Mouse (Mus musculus) v-Abl transformed pro-B cells (cell line): ENCODE results near the gene Gm20388.
"Not testable (repeated sequence)": the region's sequence is repeated elsewhere in the genome, so short reads cannot be mapped to it uniquely, and the experiment has no call there.

Source experiments
- in situ Hi-C, 2 experiments: fragments of 400-800 bp; cut with MboI; formaldehyde crosslinking; loops; one replicate each; pipeline ENCODE4 v1.15.1; 2025; ENCODE audit not compliant: unreplicated experiment in 2 of 2

The Gm20388 gene

DNA sequence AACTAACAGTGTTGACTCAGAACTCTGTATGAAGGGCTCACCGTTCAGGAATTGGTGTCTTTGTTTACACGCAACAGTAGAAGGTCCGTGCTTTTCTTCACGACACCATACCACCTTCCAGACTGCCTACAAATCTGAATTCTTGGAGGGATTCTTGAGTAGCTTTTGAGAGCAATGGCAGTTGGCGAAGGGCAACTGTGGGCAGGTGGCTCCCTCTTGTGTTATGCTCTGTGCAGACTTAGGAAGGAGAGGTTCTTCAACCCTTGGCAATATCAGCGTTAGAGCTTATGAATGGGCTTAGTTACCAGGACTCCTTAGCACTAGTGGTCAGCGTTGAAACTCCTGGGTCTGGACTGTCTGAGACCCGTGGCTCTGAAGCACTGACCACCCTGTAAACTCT is 4081.9 kb downstream of the Gm20388 start:
- in situ Hi-C loops, result no loop called here

DNA sequence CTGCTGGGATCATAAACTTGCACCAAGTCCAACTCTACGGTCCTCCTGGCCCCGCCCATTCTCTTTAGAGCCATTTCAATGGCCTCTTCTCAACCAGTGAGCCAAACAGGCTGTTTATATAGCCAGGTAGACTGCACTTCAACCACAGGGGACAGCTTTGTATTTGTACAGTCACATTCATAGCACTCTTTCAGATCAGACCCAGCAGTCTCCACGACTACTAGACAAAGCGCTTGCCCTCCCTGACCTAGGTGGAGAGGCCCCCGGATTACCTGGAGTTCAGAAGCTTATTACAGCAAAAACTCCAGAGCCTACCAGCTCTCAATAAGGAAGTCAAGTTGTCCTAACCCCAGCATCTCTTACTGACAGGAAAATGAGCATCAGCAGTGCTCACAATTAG is 4083.0 kb downstream of the Gm20388 start:
- in situ Hi-C loops, result no loop called here

DNA sequence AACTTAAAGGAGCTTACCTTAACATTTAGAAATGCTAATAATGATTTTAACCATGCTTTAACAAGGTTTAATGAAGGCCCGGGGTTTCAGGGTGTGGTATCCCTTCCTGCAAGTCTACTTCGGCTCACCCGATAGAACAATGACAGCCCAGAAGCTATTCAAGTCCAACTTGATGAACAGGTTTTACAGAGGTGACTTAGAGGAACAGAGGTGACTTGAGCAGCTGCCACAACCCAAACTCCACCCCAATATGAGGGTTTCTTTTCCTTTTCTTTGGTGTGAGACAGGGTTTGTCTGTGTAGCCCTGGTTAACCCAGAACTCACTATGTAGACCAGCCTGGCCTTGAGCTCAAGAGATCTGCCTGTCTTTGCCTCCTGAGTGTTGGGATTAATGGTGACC is 4083.4 kb downstream of the Gm20388 start:
- in situ Hi-C loops, result no loop called here

DNA sequence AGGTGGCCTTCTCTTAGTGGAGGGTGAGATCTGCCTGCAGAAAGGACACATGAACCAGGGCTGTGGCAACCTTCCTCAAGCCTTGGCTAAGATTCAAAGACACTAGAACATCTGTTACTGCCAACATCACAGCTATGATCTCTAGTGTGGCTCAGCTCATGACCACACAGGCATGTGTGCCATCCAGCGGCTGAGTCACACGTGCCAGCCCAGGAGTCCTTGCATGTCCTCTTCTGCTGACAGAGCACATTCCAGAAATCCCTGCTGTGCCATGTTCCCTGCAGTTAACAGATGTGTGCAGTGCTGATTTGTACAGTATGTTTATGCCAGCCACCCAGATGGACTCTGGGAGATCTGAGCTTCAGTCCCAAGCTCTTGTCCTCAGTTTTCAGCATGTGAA is 4088.9 kb downstream of the Gm20388 start:
- in situ Hi-C loops, result no loop called here

DNA sequence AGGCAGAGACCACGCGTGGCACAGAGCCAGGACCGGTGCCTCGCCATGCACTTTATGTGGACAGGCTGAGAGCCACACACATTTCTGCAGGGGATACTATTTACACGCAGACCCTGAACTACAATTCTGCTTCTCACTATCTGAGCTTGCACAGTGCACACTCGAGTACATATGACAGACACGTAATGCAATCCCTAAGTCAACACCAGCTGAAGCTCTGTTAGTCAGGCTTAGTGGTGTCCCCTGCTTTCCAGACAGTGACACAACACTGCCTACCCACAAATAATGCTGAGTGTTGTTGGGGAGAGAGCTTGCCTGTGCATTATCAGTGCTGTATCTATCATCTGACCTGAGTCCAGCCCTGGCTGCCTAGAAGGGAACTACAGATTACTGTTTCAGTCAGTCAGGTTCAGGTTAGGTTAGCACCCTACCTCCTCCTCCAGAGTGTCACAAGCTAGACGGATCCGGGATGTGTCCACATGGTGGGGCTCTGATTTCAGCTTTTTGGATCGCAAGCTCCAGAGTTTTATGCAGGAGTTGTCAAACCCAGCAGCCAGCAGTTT is 4092.0 kb downstream of the Gm20388 start:
- in situ Hi-C loops, result no loop called here

DNA sequence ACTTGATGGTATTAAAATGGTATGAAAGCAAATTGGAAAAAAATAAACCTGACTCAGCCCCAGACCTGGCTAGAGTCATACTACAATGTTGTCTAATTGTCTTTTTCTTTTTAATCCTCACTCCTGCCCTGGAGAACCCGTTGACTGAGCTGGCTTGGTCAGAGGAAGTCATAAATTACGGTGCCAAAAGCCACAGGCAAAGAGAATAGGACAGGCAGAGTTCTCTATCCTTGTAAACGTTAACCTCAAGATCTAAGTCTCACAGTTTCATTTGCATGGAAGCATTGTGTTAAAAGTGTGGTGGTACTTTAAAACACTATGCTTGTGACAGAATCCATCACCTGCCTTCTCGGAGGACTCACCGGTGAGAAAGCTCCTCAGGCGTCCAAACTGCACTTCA is 4097.2 kb downstream of the Gm20388 start:
- in situ Hi-C loops, result no loop called here

DNA sequence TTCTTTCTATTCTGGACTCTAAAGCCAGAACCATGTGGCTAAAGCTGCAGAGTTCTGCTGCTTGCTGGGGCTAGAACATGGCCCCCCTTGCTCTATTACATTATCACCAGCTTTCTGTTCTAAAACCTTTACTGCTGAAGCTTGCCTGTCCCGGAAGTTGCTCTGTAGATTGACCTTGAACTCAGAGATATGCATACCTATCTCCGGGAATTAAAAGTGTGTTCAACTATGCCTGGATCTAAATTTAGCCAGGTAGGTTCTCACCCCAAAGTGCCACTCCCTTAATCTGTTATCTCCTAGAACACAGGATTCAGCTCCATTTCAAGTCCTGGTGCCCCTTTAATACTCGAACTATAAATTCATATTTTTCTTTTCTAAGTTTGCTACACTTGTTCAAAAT is 4100.9 kb downstream of the Gm20388 start:
- in situ Hi-C loops, result no loop called here

DNA sequence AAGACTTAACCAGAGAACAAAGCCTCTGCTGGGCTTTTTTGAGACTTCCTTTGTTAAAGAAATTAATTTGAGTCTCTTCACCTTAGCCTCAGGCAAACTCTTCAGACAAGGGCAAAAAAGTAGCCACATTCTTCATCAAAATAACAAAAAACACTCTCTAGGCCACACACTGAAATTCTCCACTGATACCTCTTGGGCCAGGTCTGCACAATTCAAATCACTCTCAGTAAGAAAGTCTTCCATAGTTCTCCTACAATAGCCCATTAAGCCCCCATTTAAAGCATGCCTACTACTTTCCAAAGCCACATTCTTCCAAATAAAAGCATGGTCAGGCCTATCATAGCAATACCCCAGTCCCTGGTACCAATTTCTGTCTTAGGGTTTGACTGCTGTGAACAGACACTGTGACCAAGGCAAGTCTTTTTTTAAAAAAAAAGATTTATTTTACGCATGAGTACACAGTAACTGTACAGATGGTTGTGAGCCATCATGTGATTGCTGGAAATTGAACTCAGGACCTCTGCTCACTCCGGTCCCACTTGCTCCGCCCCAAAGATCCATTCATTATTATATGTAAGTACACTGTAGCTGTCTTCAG is 4101.4 kb downstream of the Gm20388 start:
- in situ Hi-C loops, result no loop called here

DNA sequence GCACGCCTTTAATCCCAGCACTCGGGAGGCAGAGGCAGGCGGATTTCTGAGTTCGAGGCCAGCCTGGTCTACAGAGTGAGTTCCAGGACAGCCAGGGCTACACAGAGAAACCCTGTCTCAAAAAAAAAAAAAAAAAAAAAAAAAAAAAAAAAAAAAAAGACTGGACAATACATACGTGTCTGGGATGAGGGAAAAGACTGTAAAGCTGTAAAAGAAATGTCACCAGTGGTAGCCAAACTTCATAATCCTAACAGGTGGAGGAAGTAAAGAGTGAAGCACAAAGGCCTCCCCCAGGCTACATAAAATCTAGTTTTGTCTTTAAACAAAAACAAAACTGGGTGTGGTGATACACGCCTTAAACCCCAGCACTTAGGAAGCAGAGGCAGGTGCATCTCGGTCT is 4103.7 kb downstream of the Gm20388 start:
- in situ Hi-C loops, result not testable (repeated sequence)

DNA sequence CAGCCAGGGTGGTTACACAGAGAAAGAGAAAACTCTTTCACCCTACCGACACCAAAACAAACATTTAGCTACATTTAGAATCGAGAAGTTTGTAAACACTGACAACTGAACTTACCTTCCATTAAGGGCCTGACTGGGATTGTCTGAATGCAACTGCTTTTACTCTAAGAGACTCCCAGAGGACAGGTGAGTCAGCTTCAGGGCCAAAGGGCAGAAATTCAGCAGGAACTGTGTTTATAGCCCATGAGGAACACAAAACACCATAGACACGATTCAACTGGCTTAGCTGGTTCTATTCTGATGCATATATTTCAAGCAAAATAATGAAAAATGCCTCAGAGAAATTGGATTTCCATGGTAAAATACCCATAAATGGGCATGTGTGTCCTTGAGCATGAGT is 4104.1 kb downstream of the Gm20388 start:
- in situ Hi-C loops, result no loop called here

DNA sequence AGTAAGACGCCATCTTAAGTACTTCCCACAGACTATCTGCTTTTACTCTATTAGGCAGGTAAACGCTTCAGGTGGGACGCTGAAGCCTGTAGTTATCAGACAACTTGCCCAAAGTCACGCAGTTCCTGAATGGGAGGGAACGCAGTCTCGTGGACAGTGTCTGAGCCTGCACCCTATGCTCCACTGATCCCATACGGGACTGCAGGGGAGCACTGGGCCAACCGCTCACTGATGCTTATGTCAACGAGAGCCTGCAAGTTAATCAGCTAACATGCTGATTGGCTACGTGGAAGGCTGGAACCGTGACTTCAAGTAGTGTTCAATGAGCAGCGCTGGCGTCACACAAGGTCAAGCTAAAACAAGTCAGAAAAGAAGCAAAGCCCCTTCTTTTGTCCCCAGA is 4109.1 kb downstream of the Gm20388 start:
- in situ Hi-C loops, result loop anchor here in 1 of 2 experiments (10.0 kb wide), 1 partner anchor 215 kb away; the partner anchor contains the start of gene Galnt2

DNA sequence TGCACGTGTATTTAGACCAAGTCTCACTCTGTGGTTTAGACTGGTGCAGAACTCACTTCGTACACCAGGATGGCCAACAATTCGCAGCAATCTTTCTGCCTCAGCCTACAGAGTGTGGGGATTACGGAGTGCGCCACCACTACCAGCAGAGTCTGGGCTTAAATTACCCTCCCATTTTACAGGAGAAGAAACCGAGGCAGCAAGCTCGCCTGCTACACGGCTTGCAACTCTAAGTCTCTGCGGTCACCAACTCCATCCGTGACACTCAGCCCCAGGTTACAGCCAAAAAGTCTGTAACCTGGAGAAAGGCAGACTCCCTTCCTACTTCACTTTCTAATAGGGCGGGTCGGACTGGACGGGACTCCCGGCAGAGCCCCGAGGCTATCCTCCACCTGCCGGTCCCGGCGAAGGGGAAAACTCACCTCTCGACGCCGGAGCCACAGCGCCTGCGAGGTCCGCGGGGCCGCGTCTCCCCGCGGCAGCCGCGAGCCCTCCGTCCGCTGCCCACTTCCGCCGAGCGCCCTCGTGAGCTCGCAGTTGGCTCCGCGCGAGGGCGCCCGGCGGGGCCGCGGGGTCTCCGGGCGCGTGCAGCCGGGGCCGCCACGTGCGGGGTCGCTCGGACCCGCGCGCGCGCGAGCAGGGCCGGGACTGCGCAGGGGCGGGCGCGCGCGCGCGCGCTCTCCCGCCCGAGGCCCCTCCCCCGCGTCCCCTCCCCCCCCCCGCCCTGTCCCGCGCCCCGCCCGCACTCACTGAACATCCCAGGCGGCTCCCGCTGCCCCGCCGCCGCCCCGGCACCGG is 4110.0 kb downstream of the Gm20388 start:
- in situ Hi-C loops, result loop anchor here in 1 of 2 experiments (10.0 kb wide), 1 partner anchor 214 kb away; the partner anchor contains the start of gene Galnt2

DNA sequence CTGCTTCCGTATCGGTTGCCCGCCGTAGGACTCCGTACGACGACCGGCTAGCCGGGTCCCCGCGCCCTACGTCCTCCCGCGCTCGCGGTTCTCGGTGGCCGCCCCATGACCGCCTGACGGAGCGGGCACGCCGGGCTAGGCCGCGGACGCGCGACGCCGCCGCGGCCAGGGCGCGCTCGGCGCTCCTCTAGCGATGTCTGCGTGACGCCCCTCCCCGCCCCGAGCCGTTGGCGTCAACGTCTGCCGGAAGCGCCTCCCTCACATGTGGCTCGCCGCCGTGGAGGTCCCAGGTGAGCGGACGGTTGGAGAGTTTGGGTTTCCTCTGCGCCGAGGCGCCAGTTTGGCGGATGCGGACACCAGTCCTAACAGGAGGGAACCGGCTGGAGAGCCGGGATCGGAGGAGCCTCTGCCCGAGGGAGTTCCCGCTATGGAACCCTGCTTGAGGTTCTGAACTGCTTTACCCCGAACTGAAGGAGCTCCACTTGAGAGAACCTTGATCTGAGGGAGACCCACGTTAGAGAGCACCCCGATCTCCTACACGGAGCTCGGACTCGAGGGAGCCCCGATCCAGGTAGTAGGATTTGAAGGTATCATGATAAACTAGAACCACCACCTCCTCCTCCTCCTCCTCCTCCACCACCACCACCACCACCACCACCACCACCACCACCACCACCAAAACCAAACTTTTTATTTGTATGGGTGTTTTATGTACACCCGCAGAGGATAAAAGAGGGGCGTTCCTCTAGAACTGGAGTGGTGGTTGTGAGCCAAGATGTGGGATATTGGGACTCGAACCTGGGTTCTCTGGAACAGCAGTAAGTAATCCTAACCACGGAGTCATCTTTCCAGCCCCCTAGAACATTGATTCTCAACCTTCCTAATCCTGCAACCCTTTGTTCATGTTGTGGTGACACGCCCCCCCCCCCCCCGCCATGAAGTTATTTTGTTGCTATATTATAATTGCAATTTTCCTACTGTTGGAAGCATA is 4110.9 kb downstream of the Gm20388 start, which contains the start of the genes Taf5l and Urb2:
Taf5l (minus strand) TSS at position 161 of the 991 bp plus-strand sequence.
Urb2 (plus strand) TSS at position 272 of the 991 bp plus-strand sequence.
- in situ Hi-C loops, result loop anchor here in 1 of 2 experiments (10.0 kb wide), 1 partner anchor 213 kb away; the partner anchor contains the start of gene Galnt2

DNA sequence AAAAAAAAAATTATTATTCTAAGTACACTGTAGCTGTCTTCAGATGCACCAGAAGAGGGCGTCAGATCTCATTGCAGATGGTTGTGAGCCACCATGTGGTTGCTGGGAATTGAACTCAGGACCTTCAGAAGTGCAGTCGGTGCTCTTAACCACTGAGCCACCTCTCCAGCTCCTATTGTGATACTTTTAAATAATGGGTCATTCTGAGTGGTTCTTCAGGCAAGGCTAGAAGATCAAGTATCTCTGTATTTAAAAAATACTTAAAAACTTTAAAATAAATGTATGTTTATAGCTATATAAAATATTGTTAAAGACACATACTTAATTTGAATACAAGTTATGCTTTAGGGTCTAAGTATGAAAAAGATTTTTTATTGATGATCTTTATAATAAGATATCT is 4115.6 kb downstream of the Gm20388 start:
- in situ Hi-C loops, result loop anchor here in 1 of 2 experiments (10.0 kb wide), 1 partner anchor 209 kb away; the partner anchor contains the start of gene Galnt2

DNA sequence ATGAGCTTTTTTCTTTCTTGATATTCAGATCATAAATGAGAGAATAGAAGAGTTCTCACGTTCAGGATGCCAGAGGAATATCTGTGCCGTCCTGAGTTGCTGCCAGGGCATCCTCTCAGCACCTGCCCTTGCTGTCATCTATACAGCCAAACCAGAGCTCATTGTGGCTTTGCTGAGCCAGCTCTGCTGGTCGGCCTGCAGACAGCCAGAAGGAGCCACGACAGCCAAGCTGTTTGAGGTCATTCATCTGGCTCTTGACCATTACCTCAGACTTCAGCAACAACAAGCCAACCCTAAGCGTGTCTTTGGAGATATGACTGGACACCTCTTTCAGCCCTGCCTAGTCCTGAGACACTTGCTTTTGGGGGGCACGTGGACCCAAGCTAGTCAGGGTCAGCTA is 4117.2 kb downstream of the Gm20388 start:
- in situ Hi-C loops, result loop anchor here in 1 of 2 experiments (10.0 kb wide), 1 partner anchor 207 kb away; the partner anchor contains the start of gene Galnt2

DNA sequence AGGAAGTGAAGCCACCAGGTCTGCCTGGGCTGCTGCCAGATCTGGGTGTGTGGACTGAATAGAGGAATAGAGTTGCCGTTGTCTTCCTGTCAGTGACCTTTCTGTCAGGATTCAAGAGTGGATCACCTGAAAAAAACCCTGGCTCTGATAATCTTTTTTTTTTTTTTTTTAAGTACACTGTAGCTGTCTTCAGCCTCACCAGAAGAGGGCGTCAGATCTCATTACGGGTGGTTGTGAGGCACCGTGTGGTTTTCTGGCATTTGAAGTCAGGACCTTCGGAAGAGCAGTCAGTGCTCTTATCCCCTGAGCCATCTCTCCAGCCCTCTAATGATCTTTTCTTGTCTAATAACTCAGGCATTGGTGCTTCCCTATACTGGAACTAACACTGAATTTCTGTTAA is 4122.8 kb downstream of the Gm20388 start:
- in situ Hi-C loops, result no loop called here

DNA sequence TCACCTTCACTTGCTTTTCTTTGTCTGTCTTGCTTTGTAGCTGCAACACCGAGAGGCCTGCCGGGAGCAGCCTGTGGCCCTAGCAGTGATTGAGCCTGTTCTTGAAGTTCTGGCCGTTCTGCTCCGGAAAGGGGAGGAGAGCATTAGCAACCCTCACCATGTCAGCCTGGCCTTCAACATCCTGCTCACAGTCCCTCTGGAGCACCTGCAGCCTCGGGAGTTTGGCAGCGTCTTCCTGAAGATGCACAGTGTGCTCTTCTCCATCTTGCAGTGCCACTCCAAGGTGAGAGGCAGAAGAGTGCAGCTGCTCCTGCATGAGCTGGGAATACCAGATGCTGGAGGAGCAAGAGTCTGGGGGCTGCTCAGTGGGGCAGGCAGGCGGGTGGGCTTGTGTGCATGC is 4127.5 kb downstream of the Gm20388 start:
- in situ Hi-C loops, result no loop called here

DNA sequence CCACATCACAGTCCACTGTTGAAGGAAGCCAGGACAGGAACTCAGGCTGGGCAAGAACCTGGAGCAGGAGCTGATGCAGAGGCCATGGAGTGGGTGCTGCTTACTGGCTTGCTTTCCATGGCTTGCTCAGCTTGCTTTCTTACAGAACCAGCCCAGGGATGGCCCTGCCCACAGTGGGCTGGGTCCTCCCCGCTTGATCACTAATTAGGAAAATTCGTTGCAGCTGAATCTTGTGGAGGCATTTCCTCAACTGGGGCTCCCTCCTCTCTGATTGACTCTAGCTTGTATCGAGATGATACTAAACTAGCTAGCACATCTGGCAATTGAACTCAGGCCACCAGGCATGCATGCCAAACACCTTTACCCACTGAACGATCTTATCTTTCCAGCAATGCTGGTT is 4128.7 kb downstream of the Gm20388 start:
- in situ Hi-C loops, result no loop called here

DNA sequence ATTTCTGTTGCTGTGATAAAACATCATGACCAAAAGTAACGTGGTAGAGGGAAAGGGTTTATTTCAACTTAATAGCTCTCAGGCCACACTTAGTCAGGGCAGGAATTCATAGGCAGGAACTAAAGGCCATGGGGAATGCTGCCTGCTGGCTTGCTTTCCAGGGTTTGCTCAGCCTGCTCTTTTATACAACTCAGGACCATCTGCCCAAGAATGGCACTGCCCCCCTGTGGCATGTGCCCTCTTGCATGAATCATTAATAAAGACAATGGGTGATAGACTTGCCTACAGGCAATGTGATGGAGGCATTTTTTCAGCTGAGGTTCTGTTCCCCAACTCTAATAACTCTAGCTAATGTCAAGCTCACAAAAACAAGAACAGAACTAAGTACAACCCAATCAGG is 4131.6 kb downstream of the Gm20388 start:
- in situ Hi-C loops, result loop anchor here in 1 of 2 experiments (10.0 kb wide), 1 partner anchor 247 kb away; no protein-coding TSS in a partner anchor

DNA sequence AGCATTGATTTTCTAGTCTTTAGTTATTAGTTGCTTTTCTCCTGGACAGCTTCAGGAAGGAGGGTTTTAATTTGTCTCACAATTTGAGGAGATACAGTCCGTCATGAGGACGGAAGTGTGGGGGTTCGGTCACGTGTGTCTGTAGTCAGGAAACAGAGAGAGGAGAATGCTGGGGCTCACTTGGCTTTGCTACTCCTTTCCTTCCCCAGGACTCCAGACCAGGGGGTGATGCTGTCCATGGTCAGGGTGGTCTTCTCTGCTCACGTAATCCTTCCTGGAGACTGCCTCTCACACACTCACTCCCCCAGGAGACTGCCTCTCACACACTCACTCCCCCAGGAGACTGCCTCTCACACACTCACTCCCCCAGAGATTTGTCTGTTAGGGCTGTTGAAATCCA is 4133.8 kb downstream of the Gm20388 start:
- in situ Hi-C loops, result loop anchor here in 1 of 2 experiments (10.0 kb wide), 1 partner anchor 250 kb away; no protein-coding TSS in a partner anchor
